ENCODE assay signal across 1 mouse cellular context in the genomic region with DNA sequence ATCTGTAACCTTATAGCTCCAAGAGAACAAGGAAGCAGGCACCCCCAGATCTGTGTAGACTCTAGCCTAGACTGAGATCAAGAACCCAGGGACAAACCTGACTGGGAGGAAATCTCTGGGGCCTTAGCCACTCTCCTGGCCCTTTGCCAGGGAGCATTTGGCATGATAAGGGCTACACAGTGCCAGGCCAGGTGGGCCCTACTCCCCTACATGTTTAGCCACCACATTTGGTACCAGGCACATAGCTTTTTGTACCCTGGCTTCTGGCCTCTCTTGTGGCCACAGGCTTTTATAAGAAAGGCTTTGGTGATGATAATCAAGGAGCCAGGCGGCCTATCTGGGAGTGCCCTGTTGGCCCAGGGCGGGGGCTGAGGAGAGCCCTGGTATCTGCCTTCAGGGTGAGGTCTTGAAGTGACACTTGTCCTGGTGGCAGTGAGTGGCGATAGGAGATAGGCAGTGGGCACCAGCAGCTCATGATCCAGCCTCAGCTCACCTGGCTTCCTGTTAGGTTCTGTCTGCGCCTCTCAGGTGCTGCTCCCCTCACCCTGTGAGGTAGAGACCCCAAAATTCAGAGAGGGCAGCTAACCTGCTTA.
TF ChIP-seq lines count a peak whose summit lies in the region.

No protein-coding gene starts in this region.

TF ChIP-seq in MEL, 35 proteins besides CTCF, POLR2A, EP300 and RAD21:
- TF ChIP-seq TAL1 (IDR thresholded peaks at IDR 0.05; ENCODE audit: low read length), result peak; percentile 16; the same call in 1 of the 2 replicates
- 0 out of 2 replicates have a peak, but pooled peaks have one; percentile 34 for TF ChIP-seq RCOR1 (IDR thresholded peaks at IDR 0.05; ENCODE audit: low read depth, low read length)
- TF ChIP-seq GATA1 (IDR thresholded peaks at IDR 0.05; ENCODE audit: low read depth, low read length), result no peak
- TF ChIP-seq ZNF384 (IDR thresholded peaks at IDR 0.05; ENCODE audit: low read depth, low read length), result no peak
- TF ChIP-seq GABPA (IDR thresholded peaks at IDR 0.05; ENCODE audit: low read depth, low read length), result no peak
- TF ChIP-seq SMC3 (IDR thresholded peaks at IDR 0.05; ENCODE audit: low read depth, low read length), result no peak
